Mouse (Mus musculus) macrophage (primary cell): Measurements from ENCODE around the gene Vsir. TPM values are rescaled to one million over a fixed set of nuclear protein-coding genes. Genes with fewer than 3 reads are reported as not detected.

Source experiments
- H3K27ac ChIP-seq: fragments of 350-480 bp; formaldehyde crosslinking; 2 replicates; pipeline ENCODE4 v1.9.0; 2021
- H3K36me3 ChIP-seq: fragments of 350-480 bp; formaldehyde crosslinking; 2 replicates; pipeline ENCODE4 v1.9.0; 2021; ENCODE audit errors: inconsistent target
- H3K4me3 ChIP-seq: fragments of 350-480 bp; formaldehyde crosslinking; 2 replicates; pipeline ENCODE4 v1.9.0; 2021; ENCODE audit errors: inconsistent target
- H3K79me2 ChIP-seq: fragments of 350-480 bp; formaldehyde crosslinking; 2 replicates; pipeline ENCODE4 v1.9.0; 2021; ENCODE audit errors: inconsistent target
- WGBS: methylation state at CpG from one replicate; pipeline ENCODE4 v1.1.7; 2026; ENCODE audit warnings: inconsistent platforms; ENCODE audit not compliant: missing documents; 5-methylcytosine and 5-hydroxymethylcytosine counted together
- polyA plus RNA-seq: library from polyadenylated mRNA; stranded (reverse); fragments of 250-400 nt; gene quantifications from 3 replicates; pipeline ENCODE4 v1.2.4, GENCODE M21; 2018; ENCODE audit warnings: inconsistent platforms

The Vsir gene
- polyA plus RNA-seq, 1 experiment from 2014 or later = 459 TPM

GRCm38 (mm10) chr10:60417041-60417440, 70.4 kb downstream of the Vsir start:
- no peaks in the 10 kb centered on the region for H3K79me2 ChIP-seq
- H3K4me3 ChIP-seq = no peak overlapping the region
- no peaks in the 10 kb centered on the region for H3K36me3 ChIP-seq
- WGBS = 100% methylated on average over 2 of the region's 2 CpGs
- H3K27ac ChIP-seq = no peak overlapping the region

GRCm38 (mm10) chr10:60418137-60418536, 71.5 kb downstream of the Vsir start:
- H3K36me3 ChIP-seq = no peaks in the 10 kb centered on the region
- WGBS = 28% methylated on average over 2 of the region's 3 CpGs

GRCm38 (mm10) chr10:60419624-60420023, 73.0 kb downstream of the Vsir start:
- Histone ChIP-seq H3K4me3 (no peak overlapping the region), H3K36me3 (no peaks in the 10 kb centered on the region), H3K27ac (no peak overlapping the region), H3K79me2 (no peaks in the 10 kb centered on the region)
- 56% methylated on average over 4 of the region's 4 CpGs for WGBS

More at GRCm38 (mm10) chr10:60418137-60418536, 71.5 kb downstream of the Vsir start:
- H3K79me2 ChIP-seq = no peaks in the 10 kb centered on the region
- H3K27ac ChIP-seq = no peak overlapping the region
- H3K4me3 ChIP-seq = no peak overlapping the region

Other genes with a start within 250 kb of the Vsir start
- gene Spock2, start 240.6 kb upstream of the Vsir start, polyA plus RNA-seq = not detected in 3 replicates
- 0.07 to 1.2 TPM (median 0.34 TPM) in 3 replicates for gene Chst3, start 127.6 kb upstream of the Vsir start, polyA plus RNA-seq
- gene Psap, start 69.2 kb upstream of the Vsir start, polyA plus RNA-seq = 12,209 to 20,921 TPM (median 16,354 TPM) in 3 replicates
- gene Gm17455, start 52.9 kb downstream of the Vsir start, polyA plus RNA-seq = not detected in 3 replicates